8 mouse cellular contexts compared by ENCODE assay signal in genomic region chr11:120304886-120305534, GRCm38 (mm10). TPM values are rescaled to one million over a fixed set of nuclear protein-coding genes. Genes with fewer than 3 reads are reported as not detected.
DNase-seq lines count a peak whose midpoint lies in the region; ATAC-seq and TF ChIP-seq lines count a peak whose summit lies in the region.

No protein-coding gene starts in this region.

- peak overlapping the region; percentile 64 for H3K4me2 ChIP-seq in kidney, embryonic 14.5 days (replicated peaks; ENCODE audit: low read depth, low read length)

- no peak overlapping the region for H3K27ac ChIP-seq in embryonic fibroblast, embryonic 13.5 days (ENCODE audit: insufficient read depth, low read length)
- peak overlapping the region; percentile 98 for H3K27ac ChIP-seq in heart, embryonic 10.5 days
- peak overlapping the region; percentile 79 for H3K27ac ChIP-seq in kidney, embryonic 14.5 days (ENCODE audit: low read depth, low read length)
- peak overlapping the region; percentile 87 for H3K27ac ChIP-seq in liver, adult 2 months (replicated peaks; ENCODE audit: insufficient read depth, low read depth, low read length)

- H3K79me2 ChIP-seq in liver, adult 2 months (ENCODE audit: control insufficient read depth, insufficient read depth, low read length) = no peaks in the 10 kb centered on the region

- no peaks in the 10 kb centered on the region for H3K27me3 ChIP-seq in heart, embryonic 10.5 days (ENCODE audit: insufficient read depth, poor library complexity, severe bottlenecking)
- no peaks in the 10 kb centered on the region for H3K27me3 ChIP-seq in kidney, embryonic 14.5 days (ENCODE audit: control insufficient read depth, insufficient read depth, low read length)
- no peaks in the 10 kb centered on the region for H3K27me3 ChIP-seq in liver, adult 2 months (ENCODE audit: control insufficient read depth, insufficient read depth, low read length)

- under 1% methylated on average over 53 of the region's 53 CpGs for WGBS in heart, embryonic 10.5 days
- under 1% methylated on average over 43 of the region's 53 CpGs for whole genome bisulfite sequencing in kidney, embryonic 14.5 days
- under 1% methylated on average over 53 of the region's 53 CpGs for WGBS in liver, adult 2 months

- TF ChIP-seq POLR2A in embryonic fibroblast, embryonic 13.5 days (IDR thresholded peaks at IDR 0.05; ENCODE audit: low read depth, low read length) = no peak
- peak; percentile 47; the same call in 1 of the 2 replicates for TF ChIP-seq POLR2A in liver, adult 2 months (IDR thresholded peaks at IDR 0.05; ENCODE audit: extremely low read depth, insufficient read depth, low read length)

- ATAC-seq in kidney, embryonic 14.5 days (ENCODE audit: low FRiP score, low TSS enrichment) = peak; percentile 94
- ATAC-seq in monocyte, adult 5-6 weeks (replicated peaks; ENCODE audit: insufficient number of reproducible peaks, low FRiP score, low TSS enrichment, poor library complexity, severe bottlenecking) = peak; percentile 83

- DNase-seq in CD4-positive helper T cell, adult 2 months (ENCODE audit: low read depth, low spot score) = peak; percentile 97
- DNase-seq in brain, adult 2 months (ENCODE audit: low read depth, low spot score) = peak; percentile 99
- peak; percentile 99 for DNase-seq in heart, embryonic 10.5 days (ENCODE audit: low spot score)
- DNase-seq in liver, adult 2 months (ENCODE audit: extremely low read depth, low read depth, low spot score) = peak; percentile 83
- DNase-seq in spleen, postnatal 36 days (ENCODE audit: low spot score in 2 of 2) = peak; percentile 87 to 88

- peak overlapping the region; percentile 42 for H3K9ac ChIP-seq in kidney, embryonic 14.5 days (ENCODE audit: low read depth, low read length)
- peak overlapping the region; percentile 91 for H3K9ac ChIP-seq in liver, adult 2 months (ENCODE audit: low read depth, low read length)

- H3K36me3 ChIP-seq in heart, embryonic 10.5 days = no peaks in the 10 kb centered on the region
- H3K36me3 ChIP-seq in kidney, embryonic 14.5 days (ENCODE audit: control insufficient read depth, insufficient read depth, low read length) = no peaks in the 10 kb centered on the region
- H3K36me3 ChIP-seq in liver, adult 2 months (ENCODE audit: control insufficient read depth, insufficient read depth, low read length) = no peaks in the 10 kb centered on the region

- H3K4me1 ChIP-seq in embryonic fibroblast, embryonic 13.5 days (ENCODE audit: control insufficient read depth, insufficient read depth, low read length) = peaks cover 3% of the 10 kb centered on the region; the same call in 1 of the 2 replicates
- peaks cover 64% of the 10 kb centered on the region for H3K4me1 ChIP-seq in heart, embryonic 10.5 days
- peaks cover 34% of the 10 kb centered on the region for H3K4me1 ChIP-seq in kidney, embryonic 14.5 days (ENCODE audit: control insufficient read depth, insufficient read depth, low read length)
- H3K4me1 ChIP-seq in liver, adult 2 months (ENCODE audit: control insufficient read depth, insufficient read depth, low read length) = peaks cover 10% of the 10 kb centered on the region

- H3K9me3 ChIP-seq in heart, embryonic 10.5 days = no peaks in the 10 kb centered on the region
- no peaks in the 10 kb centered on the region for H3K9me3 ChIP-seq in kidney, embryonic 14.5 days (ENCODE audit: control insufficient read depth, low read length)

- H3K4me3 ChIP-seq in embryonic fibroblast, embryonic 13.5 days (ENCODE audit: insufficient read depth, low read length) = peak overlapping the region; percentile 63
- peak overlapping the region; percentile 71 for H3K4me3 ChIP-seq in heart, embryonic 10.5 days
- H3K4me3 ChIP-seq in kidney, embryonic 14.5 days (ENCODE audit: low read length) = peak overlapping the region; percentile 27
- peak overlapping the region; percentile 85 for H3K4me3 ChIP-seq in liver, adult 2 months (ENCODE audit: insufficient read depth, low read depth, low read length)

- peak; percentile 44; the same call in 1 of the 2 replicates for TF ChIP-seq CTCF in embryonic fibroblast, embryonic 13.5 days (IDR thresholded peaks at IDR 0.05; ENCODE audit: borderline replicate concordance, insufficient read depth, low read length)
- TF ChIP-seq CTCF in liver, adult 2 months (IDR thresholded peaks at IDR 0.05; ENCODE audit: low read depth, low read length) = peak; percentile 45; the same call in 1 of the 2 replicates

RNA-seq across cellular contexts. Expression of gene Actg1, which starts 43.3 kb away (rescaled TPM):
- 5,586 and 6,404 TPM in 2 replicates for polyA plus RNA-seq in embryonic fibroblast, embryonic 13.5 days (2011; ENCODE audit: insufficient read length, low read depth, missing spikeins)
- polyA plus RNA-seq in heart, embryonic 10.5 days (2016; fragmentation: Nextera tagmentation; extraction: Ambion mirVana) = 1,513 and 2,033 TPM in 2 replicates
- 2,303 and 2,603 TPM in 2 replicates for polyA plus RNA-seq in kidney, embryonic 14.5 days (2014; fragmentation: Nextera tagmentation; extraction: Ambion mirVana)
- 68.0 and 123 TPM in 2 replicates for total RNA-seq in liver, adult 2 months (2014; rRNA removed)
- polyA plus RNA-seq in liver, adult 2 months (2012; rRNA removed) = 158 and 177 TPM in 2 replicates
- total RNA-seq in monocyte, adult 5-6 weeks (2017) = 1,753 to 2,142 TPM (median 1,849 TPM) in 3 replicates

RNA-seq across cellular contexts. Expression of gene Fscn2, which starts 56.3 kb away (rescaled TPM):
- not detected in 2 replicates for polyA plus RNA-seq in embryonic fibroblast, embryonic 13.5 days (2011; ENCODE audit: insufficient read length, low read depth, missing spikeins)
- polyA plus RNA-seq in heart, embryonic 10.5 days (2016; fragmentation: Nextera tagmentation; extraction: Ambion mirVana) = 0.25 and 0.49 TPM in 2 replicates
- 0.62 and 1.6 TPM in 2 replicates for polyA plus RNA-seq in kidney, embryonic 14.5 days (2014; fragmentation: Nextera tagmentation; extraction: Ambion mirVana)
- not detected in 2 replicates for total RNA-seq in liver, adult 2 months (2014; rRNA removed)
- not detected in 2 replicates for polyA plus RNA-seq in liver, adult 2 months (2012; rRNA removed)
- 0.29 to 0.75 TPM in 2 of 3 replicates, not detected in the other for total RNA-seq in monocyte, adult 5-6 weeks (2017)

Comparison
In these comparisons a context has a peak if more than half of its experiments do, and no peak if none do; other contexts are left out.
1. H3K4me3 ChIP-seq: peak in every context shown above with its lines; median percentile 85 in liver, adult 2 months; 71 in heart, embryonic 10.5 days; 63 in embryonic fibroblast, embryonic 13.5 days; 27 in kidney, embryonic 14.5 days.